Mouse (Mus musculus): ENCODE results near the gene Gnat1. TPM values are rescaled to one million over a fixed set of nuclear protein-coding genes. Genes with fewer than 3 reads are reported as not detected.

The Gnat1 gene
- polyA plus RNA-seq, 1 experiment from 2014 or later = 4.7 TPM

- Histone ChIP-seq H3K4me1 (ENCODE audit: control insufficient read depth, insufficient read depth, low read length) (peaks cover 34% of the 10 kb centered on the region), H3K9me3 (ENCODE audit: control insufficient read depth, low read length) (no peaks in the 10 kb centered on the region), H3K4me3 (ENCODE audit: low read length) (no peak overlapping the region), H3K27ac (ENCODE audit: low read depth, low read length) (no peak overlapping the region), H3K4me2 (replicated peaks; ENCODE audit: low read depth, low read length) (no peak overlapping the region), H3K36me3 (ENCODE audit: control insufficient read depth, insufficient read depth, low read length) (no peaks in the 10 kb centered on the region), H3K27me3 (ENCODE audit: control insufficient read depth, insufficient read depth, low read length) (no peaks in the 10 kb centered on the region), H3K9ac (ENCODE audit: low read depth, low read length) (no peak overlapping the region)
- no peak for ATAC-seq (ENCODE audit: low FRiP score, low TSS enrichment)
- WGBS = 32% methylated on average over 5 of the region's 5 CpGs
These were observed 9.3 kb downstream of the Gnat1 start for GRCm38 (mm10) chr9:107670259-107670658.

- Histone ChIP-seq H3K27ac (ENCODE audit: low read depth, low read length) (no peak within 1 kb of the TSS), H3K4me3 (ENCODE audit: low read length) (no peak within 1 kb of the TSS), H3K36me3 (ENCODE audit: control insufficient read depth, insufficient read depth, low read length) (no peaks in the 10 kb centered on the region), H3K4me1 (ENCODE audit: control insufficient read depth, insufficient read depth, low read length) (peaks cover 34% of the 10 kb centered on the region), H3K27me3 (ENCODE audit: control insufficient read depth, insufficient read depth, low read length) (no peaks in the 10 kb centered on the region), H3K4me2 (replicated peaks; ENCODE audit: low read depth, low read length) (no peak within 1 kb of the TSS), H3K9ac (ENCODE audit: low read depth, low read length) (no peak within 1 kb of the TSS), H3K9me3 (ENCODE audit: control insufficient read depth, low read length) (no peaks in the 10 kb centered on the region)
- 70% methylated on average over 9 of the region's 9 CpGs for WGBS
- ATAC-seq (ENCODE audit: low FRiP score, low TSS enrichment) = no peak
These were observed 10.0 kb downstream of the Gnat1 start, which contains the start of gene Slc38a3 for GRCm38 (mm10) chr9:107669480-107669945. Gene Slc38a3 (minus strand): TSS chr9:107669530.

GRCm38 (mm10) chr9:107668916-107669315 lies 10.6 kb downstream of the Gnat1 start:
- H3K9ac ChIP-seq (ENCODE audit: low read depth, low read length) = no peak overlapping the region
- H3K27ac ChIP-seq (ENCODE audit: low read depth, low read length) = no peak overlapping the region
- no peaks in the 10 kb centered on the region for H3K27me3 ChIP-seq (ENCODE audit: control insufficient read depth, insufficient read depth, low read length)
- H3K4me1 ChIP-seq (ENCODE audit: control insufficient read depth, insufficient read depth, low read length) = peaks cover 34% of the 10 kb centered on the region
- H3K4me3 ChIP-seq (ENCODE audit: low read length) = no peak overlapping the region
- H3K9me3 ChIP-seq (ENCODE audit: control insufficient read depth, low read length) = no peaks in the 10 kb centered on the region
- H3K36me3 ChIP-seq (ENCODE audit: control insufficient read depth, insufficient read depth, low read length) = no peaks in the 10 kb centered on the region
- H3K4me2 ChIP-seq (replicated peaks; ENCODE audit: low read depth, low read length) = no peak overlapping the region
- no peak for ATAC-seq (ENCODE audit: low FRiP score, low TSS enrichment)
- 57% methylated on average over 3 of the region's 3 CpGs for WGBS

GRCm38 (mm10) chr9:107668011-107668410 lies 11.5 kb downstream of the Gnat1 start:
- Histone ChIP-seq H3K9me3 (ENCODE audit: control insufficient read depth, low read length) (no peaks in the 10 kb centered on the region), H3K4me1 (ENCODE audit: control insufficient read depth, insufficient read depth, low read length) (peaks cover 41% of the 10 kb centered on the region), H3K4me2 (replicated peaks; ENCODE audit: low read depth, low read length) (peak overlapping the region; percentile 86; the same call in 1 of the 2 replicates), H3K27me3 (ENCODE audit: control insufficient read depth, insufficient read depth, low read length) (no peaks in the 10 kb centered on the region), H3K27ac (ENCODE audit: low read depth, low read length) (no peak overlapping the region), H3K4me3 (ENCODE audit: low read length) (no peak overlapping the region), H3K9ac (ENCODE audit: low read depth, low read length) (no peak overlapping the region), H3K36me3 (ENCODE audit: control insufficient read depth, insufficient read depth, low read length) (no peaks in the 10 kb centered on the region)
- 41% methylated on average over 8 of the region's 8 CpGs for WGBS
- ATAC-seq (ENCODE audit: low FRiP score, low TSS enrichment) = no peak

- H3K4me2 ChIP-seq (replicated peaks; ENCODE audit: low read depth, low read length) = peak overlapping the region; percentile 86
- no peak overlapping the region for H3K27ac ChIP-seq (ENCODE audit: low read depth, low read length)
- peak; percentile 87 for ATAC-seq (ENCODE audit: low FRiP score, low TSS enrichment)
- no peaks in the 10 kb centered on the region for H3K27me3 ChIP-seq (ENCODE audit: control insufficient read depth, insufficient read depth, low read length)
- peaks cover 41% of the 10 kb centered on the region for H3K4me1 ChIP-seq (ENCODE audit: control insufficient read depth, insufficient read depth, low read length)
- peak overlapping the region; percentile 47 for H3K9ac ChIP-seq (ENCODE audit: low read depth, low read length)
- no peaks in the 10 kb centered on the region for H3K36me3 ChIP-seq (ENCODE audit: control insufficient read depth, insufficient read depth, low read length)
- WGBS = under 1% methylated on average over 24 of the region's 24 CpGs
- H3K9me3 ChIP-seq (ENCODE audit: control insufficient read depth, low read length) = no peaks in the 10 kb centered on the region
- peak overlapping the region; percentile 37 for H3K4me3 ChIP-seq (ENCODE audit: low read length)
These were observed 12.3 kb downstream of the Gnat1 start for GRCm38 (mm10) chr9:107667219-107667618.

- ATAC-seq (ENCODE audit: low FRiP score, low TSS enrichment) = no peak; the same call in 1 of the 2 replicates
- no peaks in the 10 kb centered on the region for H3K9me3 ChIP-seq (ENCODE audit: control insufficient read depth, low read length)
- H3K4me2 ChIP-seq (replicated peaks; ENCODE audit: low read depth, low read length) = peak overlapping the region; percentile 86
- H3K27ac ChIP-seq (ENCODE audit: low read depth, low read length) = no peak overlapping the region
- H3K4me3 ChIP-seq (ENCODE audit: low read length) = peak overlapping the region; percentile 37
- no peaks in the 10 kb centered on the region for H3K36me3 ChIP-seq (ENCODE audit: control insufficient read depth, insufficient read depth, low read length)
- peaks cover 41% of the 10 kb centered on the region for H3K4me1 ChIP-seq (ENCODE audit: control insufficient read depth, insufficient read depth, low read length)
- WGBS = 1% methylated on average over 30 of the region's 30 CpGs
- H3K27me3 ChIP-seq (ENCODE audit: control insufficient read depth, insufficient read depth, low read length) = no peaks in the 10 kb centered on the region
- H3K9ac ChIP-seq (ENCODE audit: low read depth, low read length) = peak overlapping the region; percentile 47; the same call in 1 of the 2 replicates
These were observed 12.7 kb downstream of the Gnat1 start for GRCm38 (mm10) chr9:107666751-107667205.

GRCm38 (mm10) chr9:107665308-107665707 lies 14.2 kb downstream of the Gnat1 start:
- no peaks in the 10 kb centered on the region for H3K36me3 ChIP-seq (ENCODE audit: control insufficient read depth, insufficient read depth, low read length)
- H3K27me3 ChIP-seq (ENCODE audit: control insufficient read depth, insufficient read depth, low read length) = no peaks in the 10 kb centered on the region
- WGBS = 78% methylated on average over 7 of the region's 7 CpGs
- H3K9me3 ChIP-seq (ENCODE audit: control insufficient read depth, low read length) = no peaks in the 10 kb centered on the region
- H3K4me3 ChIP-seq (ENCODE audit: low read length) = no peak overlapping the region
- H3K9ac ChIP-seq (ENCODE audit: low read depth, low read length) = no peak overlapping the region
- peaks cover 39% of the 10 kb centered on the region for H3K4me1 ChIP-seq (ENCODE audit: control insufficient read depth, insufficient read depth, low read length)
- no peak overlapping the region for H3K4me2 ChIP-seq (replicated peaks; ENCODE audit: low read depth, low read length)
- no peak overlapping the region for H3K27ac ChIP-seq (ENCODE audit: low read depth, low read length)
- no peak for ATAC-seq (ENCODE audit: low FRiP score, low TSS enrichment)

GRCm38 (mm10) chr9:107663525-107663924 lies 16.0 kb downstream of the Gnat1 start:
- peaks cover 25% of the 10 kb centered on the region for H3K4me1 ChIP-seq (ENCODE audit: control insufficient read depth, insufficient read depth, low read length)
- H3K4me3 ChIP-seq (ENCODE audit: low read length) = no peak overlapping the region
- no peak overlapping the region for H3K9ac ChIP-seq (ENCODE audit: low read depth, low read length)
- H3K36me3 ChIP-seq (ENCODE audit: control insufficient read depth, insufficient read depth, low read length) = no peaks in the 10 kb centered on the region
- no peak overlapping the region for H3K27ac ChIP-seq (ENCODE audit: low read depth, low read length)
- no peaks in the 10 kb centered on the region for H3K9me3 ChIP-seq (ENCODE audit: control insufficient read depth, low read length)
- ATAC-seq (ENCODE audit: low FRiP score, low TSS enrichment) = no peak
- H3K27me3 ChIP-seq (ENCODE audit: control insufficient read depth, insufficient read depth, low read length) = no peaks in the 10 kb centered on the region
- WGBS = 46% methylated on average over 9 of the region's 9 CpGs
- H3K4me2 ChIP-seq (replicated peaks; ENCODE audit: low read depth, low read length) = no peak overlapping the region

- 59% methylated on average over 8 of the region's 8 CpGs for WGBS
These were observed 17.2 kb downstream of the Gnat1 start for GRCm38 (mm10) chr9:107662342-107662741.

More at GRCm38 (mm10) chr9:107662342-107662741, 17.2 kb downstream of the Gnat1 start:
- H3K27me3 ChIP-seq (ENCODE audit: control insufficient read depth, insufficient read depth, low read length) = no peaks in the 10 kb centered on the region
- ATAC-seq (ENCODE audit: low FRiP score, low TSS enrichment) = no peak
- H3K4me3 ChIP-seq (ENCODE audit: low read length) = no peak overlapping the region
- H3K4me1 ChIP-seq (ENCODE audit: control insufficient read depth, insufficient read depth, low read length) = peaks cover 15% of the 10 kb centered on the region
- H3K9me3 ChIP-seq (ENCODE audit: control insufficient read depth, low read length) = no peaks in the 10 kb centered on the region
- no peaks in the 10 kb centered on the region for H3K36me3 ChIP-seq (ENCODE audit: control insufficient read depth, insufficient read depth, low read length)
- H3K9ac ChIP-seq (ENCODE audit: low read depth, low read length) = no peak overlapping the region
- no peak overlapping the region for H3K4me2 ChIP-seq (replicated peaks; ENCODE audit: low read depth, low read length)
- H3K27ac ChIP-seq (ENCODE audit: low read depth, low read length) = no peak overlapping the region
